Comparison of ENCODE assay signal across 20 mouse cellular contexts in the genomic region with DNA sequence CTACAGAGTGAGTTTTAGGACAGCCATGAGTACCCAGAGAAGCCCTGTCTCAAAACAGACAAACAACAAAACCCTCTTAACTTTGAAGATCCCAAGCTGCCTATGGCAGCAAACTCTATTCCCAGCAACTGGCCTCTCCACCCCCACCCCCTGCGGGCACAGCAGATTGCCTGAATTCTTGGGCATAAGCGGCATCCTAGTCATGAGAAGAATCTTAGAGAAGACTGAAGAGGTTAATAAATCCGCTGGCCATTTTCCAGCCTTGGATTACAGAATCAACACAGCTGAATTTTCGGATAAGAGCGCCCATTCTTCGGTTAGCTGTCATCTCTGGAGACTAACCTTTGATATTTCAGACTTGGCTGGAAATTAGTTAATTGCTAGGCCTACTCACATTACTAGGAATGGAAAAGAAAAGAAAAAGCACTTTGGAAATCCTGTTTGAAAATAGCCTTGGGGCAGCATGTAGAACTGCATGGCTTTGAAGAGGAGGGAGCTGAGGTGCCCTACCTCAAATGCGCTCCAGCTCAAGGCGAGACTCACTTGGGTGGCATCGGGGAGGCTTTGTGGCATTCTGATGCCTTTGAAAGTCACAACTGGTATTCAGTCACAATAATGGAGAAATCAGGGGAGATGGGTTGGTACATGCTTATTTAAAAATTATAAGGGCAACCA. TPM values are rescaled to one million over a fixed set of nuclear protein-coding genes. Genes with fewer than 3 reads are reported as not detected.
A peak's percentile ranks its signal among the peaks of the same experiment; 100 is the strongest.
DNase-seq lines count a peak whose midpoint lies in the region; ATAC-seq and TF ChIP-seq lines count a peak whose summit lies in the region.
"Had no signal": no experiment of that assay in that cellular context is flagged by ENCODE, and none has a peak within 500 bp of the region (broad histone marks: within the 10 kb centered on the region; RNA-seq: fewer than 3 reads in every experiment).

No protein-coding gene starts in this region.

- no peaks in the 10 kb centered on the region for H3K4me1 ChIP-seq in kidney, adult 2 months (ENCODE audit: control insufficient read depth, insufficient read depth, low read length)
- peaks cover 2% of the 10 kb centered on the region for H3K4me1 ChIP-seq in testis, adult 2 months (ENCODE audit: control insufficient read depth, insufficient read depth, low read length)
- H3K4me1 ChIP-seq in embryonic facial prominence, embryonic 14.5 days (ENCODE audit: control insufficient read depth, insufficient read depth, low read length): no peaks in the 10 kb centered on the region
- H3K4me1 ChIP-seq: hindbrain, embryonic 13.5 days; kidney, embryonic 15.5 days; neural tube, embryonic 15.5 days had no signal

- DNase-seq in kidney, adult 2 months: peak; percentile 43
- no peak for DNase-seq in kidney, postnatal 14 days
- DNase-seq in testis, postnatal 14 days (ENCODE audit: low spot score): no peak
- peak; percentile 90 for DNase-seq in embryonic facial prominence, embryonic 14.5 days (ENCODE audit: low spot score)
- DNase-seq in c-Kit-positive CD71-positive TER-119-positive erythroid progenitor cells, embryonic 14.5 days (ENCODE audit: low spot score): no peak
- DNase-seq in cerebellum, adult 9-11 months: no peak
- DNase-seq: cerebellum, adult 11 months; gastrocnemius, postnatal 14 days; heart, adult 2 months; layer of hippocampus, postnatal 36 days; lung, postnatal 4 days; thymus, adult 18-20 months had no signal

- no peak for TF ChIP-seq CTCF in kidney, adult 2 months (conservative IDR thresholded peaks at IDR 0.05; ENCODE audit: insufficient read depth, insufficient read length, low read depth, low read length)
- TF ChIP-seq CTCF in testis, adult 2 months (IDR thresholded peaks at IDR 0.05; ENCODE audit: control insufficient read depth, insufficient read depth, insufficient replicate concordance, low read depth, low read length): no peak

- no peak for TF ChIP-seq POLR2A in kidney, adult 2 months (IDR thresholded peaks at IDR 0.05; ENCODE audit: low read depth, low read length)
- no peak for TF ChIP-seq POLR2A in testis, adult 2 months (IDR thresholded peaks at IDR 0.05; ENCODE audit: control insufficient read depth, low read depth, low read length)

- H3K27ac ChIP-seq in kidney, adult 2 months (ENCODE audit: insufficient read depth, low read depth, low read length): no peak overlapping the region
- H3K27ac ChIP-seq in testis, adult 2 months (ENCODE audit: control insufficient read depth, insufficient read depth, low read depth, low read length): peak overlapping the region; percentile 66; the same call in 1 of the 2 replicates
- H3K27ac ChIP-seq in embryonic facial prominence, embryonic 14.5 days (replicated peaks; ENCODE audit: low read depth, low read length): peak overlapping the region; percentile 36; the same call in 1 of the 2 replicates
- H3K27ac ChIP-seq: heart, adult 2 months; hindbrain, embryonic 13.5 days; kidney, embryonic 15.5 days; liver, embryonic 14.5 days; midbrain, embryonic 10.5 days; neural tube, embryonic 15.5 days had no signal

- no peak overlapping the region for H3K4me3 ChIP-seq in kidney, adult 2 months (ENCODE audit: insufficient read depth, low read depth, low read length)
- H3K4me3 ChIP-seq in testis, adult 2 months (ENCODE audit: control insufficient read depth, low read depth, low read length): no peak overlapping the region
- no peak overlapping the region for H3K4me3 ChIP-seq in embryonic facial prominence, embryonic 14.5 days (ENCODE audit: low read depth, low read length)
- H3K4me3 ChIP-seq: erythroblast, embryonic 14.5 days; heart, adult 2 months; hindbrain, embryonic 13.5 days; kidney, embryonic 15.5 days; midbrain, embryonic 10.5 days; neural tube, embryonic 15.5 days had no signal

- H3K27me3 ChIP-seq in kidney, adult 2 months (replicated peaks; ENCODE audit: control insufficient read depth, insufficient read depth, low read length): no peaks in the 10 kb centered on the region
- no peaks in the 10 kb centered on the region for H3K27me3 ChIP-seq in testis, adult 2 months (ENCODE audit: control insufficient read depth, insufficient read depth, low read length)
- H3K27me3 ChIP-seq in embryonic facial prominence, embryonic 14.5 days (replicated peaks; ENCODE audit: control insufficient read depth, insufficient read depth, low read length): no peaks in the 10 kb centered on the region
- H3K27me3 ChIP-seq: hindbrain, embryonic 13.5 days; kidney, embryonic 15.5 days; neural tube, embryonic 15.5 days had no signal

- no peak overlapping the region for H3K4me2 ChIP-seq in embryonic facial prominence, embryonic 14.5 days (ENCODE audit: low read depth, low read length)
- H3K4me2 ChIP-seq: hindbrain, embryonic 13.5 days; kidney, embryonic 15.5 days; neural tube, embryonic 15.5 days had no signal

- H3K9ac ChIP-seq in embryonic facial prominence, embryonic 14.5 days (ENCODE audit: low read depth, low read length): no peak overlapping the region
- H3K9ac ChIP-seq: hindbrain, embryonic 13.5 days; kidney, embryonic 15.5 days; liver, embryonic 14.5 days; neural tube, embryonic 15.5 days had no signal

- WGBS in kidney, adult 2 months: 64% methylated on average over 9 of the region's 9 CpGs
- WGBS in embryonic facial prominence, embryonic 14.5 days: 40% methylated on average over 9 of the region's 9 CpGs

- no peaks in the 10 kb centered on the region for H3K9me3 ChIP-seq in embryonic facial prominence, embryonic 14.5 days (ENCODE audit: control insufficient read depth, low read length)
- H3K9me3 ChIP-seq: hindbrain, embryonic 13.5 days; kidney, embryonic 15.5 days; midbrain, embryonic 10.5 days; neural tube, embryonic 15.5 days had no signal

- ATAC-seq in embryonic facial prominence, embryonic 14.5 days (ENCODE audit: low read depth): peak; percentile 77

- H3K36me3 ChIP-seq in kidney, adult 2 months (ENCODE audit: control insufficient read depth, insufficient read depth, low read length): no peaks in the 10 kb centered on the region
- H3K36me3 ChIP-seq in testis, adult 2 months (ENCODE audit: control insufficient read depth, insufficient read depth, low read length): no peaks in the 10 kb centered on the region
- no peaks in the 10 kb centered on the region for H3K36me3 ChIP-seq in embryonic facial prominence, embryonic 14.5 days (ENCODE audit: control insufficient read depth, insufficient read depth, low read length)
- H3K36me3 ChIP-seq: hindbrain, embryonic 13.5 days; kidney, embryonic 15.5 days; midbrain, embryonic 10.5 days; neural tube, embryonic 15.5 days had no signal

RNA-seq across cellular contexts. Expression of gene Map3k4, which starts 25.2 kb away (rescaled TPM):
- 17.6 and 26.2 TPM in 2 replicates for polyA plus RNA-seq in kidney, adult 2 months (2012; rRNA removed)
- polyA plus RNA-seq in testis, adult 2 months (2012; rRNA removed): 6.1 and 6.2 TPM in 2 replicates
- polyA plus RNA-seq in embryonic facial prominence, embryonic 14.5 days (2014; fragmentation: Nextera tagmentation; extraction: Ambion mirVana): 29.5 and 34.2 TPM in 2 replicates

RNA-seq across cellular contexts. Expression of gene Plg, which starts 34.6 kb away (rescaled TPM):
- 0.03 and 0.07 TPM in 2 replicates for polyA plus RNA-seq in kidney, adult 2 months (2012; rRNA removed)
- polyA plus RNA-seq in testis, adult 2 months (2012; rRNA removed): 0.06 and 0.10 TPM in 2 replicates
- polyA plus RNA-seq in embryonic facial prominence, embryonic 14.5 days (2014; fragmentation: Nextera tagmentation; extraction: Ambion mirVana): not detected in 2 replicates
- polyA plus RNA-seq: hindbrain, embryonic 13.5 days; midbrain, embryonic 10.5 days; urinary bladder, adult 2 months had no signal

Comparison
In these comparisons a context has a peak if more than half of its experiments do, and no peak if none do; other contexts are left out.
1. DNase-seq: peak in kidney, adult 2 months (single experiment) and embryonic facial prominence, embryonic 14.5 days (single experiment); none in kidney, postnatal 14 days (single experiment), testis, postnatal 14 days (single experiment), c-Kit-positive CD71-positive TER-119-positive erythroid progenitor cells, embryonic 14.5 days (single experiment) and cerebellum, adult 9-11 months (single experiment).